Mouse (Mus musculus) limb, embryonic 14.5 days (tissue): ENCODE data around the gene Dscam. TPM values are rescaled to one million over a fixed set of nuclear protein-coding genes. Genes with fewer than 3 reads are reported as not detected.

Experiments
- ATAC-seq: fragments of 200-750 bp; cut with Nextera tagmentation; 2 replicates; pipeline ENCODE4 v1.8.0; 2017; ENCODE audit warnings: low read depth, moderate number of reproducible peaks, moderate TSS enrichment; ENCODE audit not compliant: low FRiP score
- DNase-seq: peaks from one replicate; pipeline ENCODE4 v3.0.0-alpha.2; 2015; ENCODE audit warnings: low spot score
- H3K27ac ChIP-seq: fragments of 300-500 bp; sonication (generic); replicated peaks from 2 replicates; pipeline ENCODE4 v1.5.1; 2014; ENCODE audit warnings: low read depth, mild to moderate bottlenecking, low read length, moderate library complexity, mixed read lengths
- H3K27me3 ChIP-seq: fragments of 300-500 bp; sonication (generic); 2 replicates; pipeline ENCODE4 v1.6.1; 2014; ENCODE audit warnings: low read length, mixed read lengths; ENCODE audit not compliant: control insufficient read depth, insufficient read depth
- H3K36me3 ChIP-seq: fragments of 300-500 bp; sonication (generic); 2 replicates; pipeline ENCODE4 v1.6.1; 2014; ENCODE audit warnings: mild to moderate bottlenecking, low read length, moderate library complexity, mixed read lengths; ENCODE audit not compliant: control insufficient read depth, insufficient read depth
- H3K4me1 ChIP-seq: fragments of 300-500 bp; sonication (generic); 2 replicates; pipeline ENCODE4 v1.6.1; 2014; ENCODE audit warnings: antibody characterized with exemption, low read length, mixed read lengths; ENCODE audit not compliant: control insufficient read depth, insufficient read depth
- H3K4me2 ChIP-seq: fragments of 300-500 bp; sonication (generic); replicated peaks from 2 replicates; pipeline ENCODE4 v1.6.1; 2014; ENCODE audit warnings: low read depth, mild to moderate bottlenecking, low read length, moderate library complexity; ENCODE audit not compliant: severe bottlenecking
- H3K4me3 ChIP-seq: fragments of 300-500 bp; sonication (generic); replicated peaks from 2 replicates; pipeline ENCODE4 v1.5.1; 2014; ENCODE audit warnings: low read length
- H3K9ac ChIP-seq: fragments of 300-500 bp; sonication (generic); 2 replicates; pipeline ENCODE4 v1.6.1; 2014; ENCODE audit warnings: mild to moderate bottlenecking, low read depth, low read length, moderate library complexity; ENCODE audit not compliant: severe bottlenecking
- H3K9me3 ChIP-seq: fragments of 300-500 bp; sonication (generic); 2 replicates; pipeline ENCODE4 v1.6.1; 2016; ENCODE audit warnings: low read length; ENCODE audit not compliant: control insufficient read depth
- POLR2A ChIP-seq: fragments of 200-500 bp; IDR thresholded peaks from 2 replicates; pipeline ENCODE4 v1.8.0; 2012; ENCODE audit warnings: inconsistent platforms, mild to moderate bottlenecking, moderate library complexity, borderline replicate concordance; ENCODE audit not compliant: insufficient read depth, insufficient read length; ENCODE audit errors: extremely low read depth
- WGBS: fragments of 180-500 bp; shearing (Covaris S2); extraction: QIAGEN DNeasy Blood & Tissue Kit; methylation state at CpG from one replicate; pipeline ENCODE4 v1.1.7; 2014; 5-methylcytosine and 5-hydroxymethylcytosine counted together
- polyA plus RNA-seq, 2 experiments: library from polyadenylated mRNA; depleted of rRNA in 1 of 2; stranded (reverse) in 1 of 2; unstranded in 1 of 2; fragments of >200 nt; fragmentation: Nextera tagmentation in 1 of 2; extraction: Ambion mirVana in 1 of 2; gene quantifications; 2 replicates each; pipeline versions ENCODE4 v1.2.1 to v1.2.3; 2012 to 2014

Dscam gene
- polyA plus RNA-seq, 2 experiments, result 0.17 to 0.20 TPM

- no peak overlapping the region for H3K27ac ChIP-seq
- H3K27me3 ChIP-seq, result no peaks in the 10 kb centered on the region
- WGBS, result 61% methylated on average over 4 of the region's 4 CpGs
- H3K36me3 ChIP-seq, result no peaks in the 10 kb centered on the region
- no peak overlapping the region for H3K4me3 ChIP-seq
- H3K4me2 ChIP-seq, result no peak overlapping the region
- ATAC-seq (no peak), DNase-seq (no peak)
- no peaks in the 10 kb centered on the region for H3K4me1 ChIP-seq
- no peak for TF ChIP-seq POLR2A
- H3K9ac ChIP-seq, result no peak overlapping the region
- no peaks in the 10 kb centered on the region for H3K9me3 ChIP-seq
Observed at GRCm38 (mm10) chr16:97158279-97158678, 12.3 kb downstream of the Dscam start.

DNA sequence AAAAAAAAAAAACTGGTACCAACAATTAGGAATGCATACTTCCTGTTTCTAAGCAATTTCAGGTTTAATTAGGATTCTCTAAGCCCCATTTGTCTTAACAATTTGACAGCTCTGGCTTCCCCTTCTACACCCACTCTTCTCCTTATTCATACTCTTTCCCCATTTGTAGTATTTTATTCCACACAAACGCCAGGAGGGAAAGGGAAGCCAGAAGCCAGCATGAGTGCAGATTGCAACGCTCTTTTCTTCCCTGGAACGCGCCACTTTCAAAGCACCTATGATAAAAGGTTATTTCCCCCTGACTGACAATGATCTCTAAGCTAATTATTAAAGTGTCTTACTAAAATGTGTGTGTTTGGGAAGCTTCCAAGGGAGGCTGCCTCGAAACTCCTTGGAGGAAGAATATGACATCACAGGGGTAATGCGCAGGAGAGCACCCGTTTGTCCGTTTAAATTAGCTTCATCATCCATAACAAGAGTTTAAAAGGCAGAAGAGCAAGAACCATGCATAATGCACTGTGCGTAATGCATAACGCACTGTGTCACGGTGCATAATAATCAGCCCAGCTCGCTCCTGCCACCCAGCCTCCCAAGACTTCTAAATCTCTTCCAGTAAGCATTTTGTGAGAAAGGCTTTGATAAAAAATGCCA lies 25.9 kb downstream of the Dscam start:
- WGBS, result 70% methylated on average over 12 of the region's 12 CpGs
- H3K4me1 ChIP-seq, result no peaks in the 10 kb centered on the region
- ATAC-seq, result no peak

GRCm38 (mm10) chr16:97141943-97142342 lies 28.6 kb downstream of the Dscam start:
- no peaks in the 10 kb centered on the region for H3K27me3 ChIP-seq
- no peak overlapping the region for H3K27ac ChIP-seq
- ATAC-seq (no peak), DNase-seq (no peak)
- 83% methylated on average over 1 of the region's 1 CpGs for WGBS
- H3K9ac ChIP-seq, result no peak overlapping the region
- H3K4me3 ChIP-seq, result no peak overlapping the region
- no peaks in the 10 kb centered on the region for H3K4me1 ChIP-seq
- H3K4me2 ChIP-seq, result no peak overlapping the region
- no peak for TF ChIP-seq POLR2A
- no peaks in the 10 kb centered on the region for H3K9me3 ChIP-seq
- no peaks in the 10 kb centered on the region for H3K36me3 ChIP-seq

More for the DNA sequence above, 25.9 kb downstream of the Dscam start:
- H3K9me3 ChIP-seq, result no peaks in the 10 kb centered on the region
- no peak overlapping the region for H3K27ac ChIP-seq
- no peaks in the 10 kb centered on the region for H3K27me3 ChIP-seq
- H3K9ac ChIP-seq, result no peak overlapping the region
- H3K4me2 ChIP-seq, result no peak overlapping the region
- H3K36me3 ChIP-seq, result no peaks in the 10 kb centered on the region
- TF ChIP-seq POLR2A, result no peak
- no peak overlapping the region for H3K4me3 ChIP-seq
- no peak for DNase-seq

- no peaks in the 10 kb centered on the region for H3K27me3 ChIP-seq
- ATAC-seq (no peak), DNase-seq (no peak)
- 84% methylated on average over 10 of the region's 10 CpGs for WGBS
- no peak overlapping the region for H3K9ac ChIP-seq
- no peaks in the 10 kb centered on the region for H3K4me1 ChIP-seq
- TF ChIP-seq POLR2A, result no peak
- no peak overlapping the region for H3K4me3 ChIP-seq
- no peak overlapping the region for H3K27ac ChIP-seq
- no peak overlapping the region for H3K4me2 ChIP-seq
- no peaks in the 10 kb centered on the region for H3K9me3 ChIP-seq
- no peaks in the 10 kb centered on the region for H3K36me3 ChIP-seq
Observed at GRCm38 (mm10) chr16:97135003-97135827, 35.3 kb downstream of the Dscam start.

- Histone ChIP-seq H3K36me3 (no peaks in the 10 kb centered on the region), H3K9me3 (no peaks in the 10 kb centered on the region), H3K9ac (no peak overlapping the region), H3K4me2 (no peak overlapping the region), H3K27ac (no peak overlapping the region), H3K4me1 (no peaks in the 10 kb centered on the region), H3K27me3 (no peaks in the 10 kb centered on the region), H3K4me3 (no peak overlapping the region)
- TF ChIP-seq POLR2A, result no peak
- DNase-seq, result no peak
- no peak for ATAC-seq
- 65% methylated on average over 2 of the region's 2 CpGs for WGBS
Observed at GRCm38 (mm10) chr16:97127296-97127695, 43.3 kb downstream of the Dscam start.
